Mouse (Mus musculus) colon, adult 2 months (tissue): ENCODE results near the gene Wdr92. TPM values are rescaled to one million over a fixed set of nuclear protein-coding genes. Genes with fewer than 3 reads are reported as not detected.

Experiments used
- polyA plus RNA-seq: library from polyadenylated mRNA; depleted of rRNA; stranded (reverse); fragments of >200 nt; gene quantifications from 2 replicates; pipeline ENCODE4 v1.2.3, GENCODE M21; 2012; rRNA removed

The Wdr92 gene
- polyA plus RNA-seq: 4.0 and 4.8 TPM in 2 replicates

GRCm38 (mm10) chr11:17181807-17182206 is at the start of gene Wdr92:
Gene Wdr92, plus strand, starts transcription at chr11:17182107.

GRCm38 (mm10) chr11:17158858-17159737 is 22.8 kb upstream of the Wdr92 start, which contains the start of gene Ppp3r1:
Gene Ppp3r1, plus strand, starts transcription at chr11:17159263.

GRCm38 (mm10) chr11:17211258-17212140 is 29.6 kb downstream of the Wdr92 start, which contains the start of gene Pno1:
Gene Pno1, minus strand, starts transcription at chr11:17211568.

GRCm38 (mm10) chr11:17257443-17257842 is 75.5 kb downstream of the Wdr92 start, which contains the start of gene C1d:
Gene C1d, plus strand, starts transcription at chr11:17257579.

Other genes with a start within 250 kb of the Wdr92 start
- gene Fbxo48, start 230.7 kb upstream of the Wdr92 start, polyA plus RNA-seq: 0.39 and 0.69 TPM in 2 replicates
- 6.5 and 6.8 TPM in 2 replicates for gene Cnrip1, start 130.5 kb upstream of the Wdr92 start, polyA plus RNA-seq
- 0.42 and 0.53 TPM in 2 replicates for gene Plek, start 129.7 kb upstream of the Wdr92 start, polyA plus RNA-seq
- gene Ppp3r1, start 22.8 kb upstream of the Wdr92 start, polyA plus RNA-seq: 37.1 and 45.0 TPM in 2 replicates
- 2.0 and 2.6 TPM in 2 replicates for gene Pno1, start 29.5 kb downstream of the Wdr92 start, polyA plus RNA-seq
- gene C1d, start 75.5 kb downstream of the Wdr92 start, polyA plus RNA-seq: 11.6 and 14.3 TPM in 2 replicates